Mouse (Mus musculus): ENCODE data around the gene Kcnab1. TPM values are rescaled to one million over a fixed set of nuclear protein-coding genes. Genes with fewer than 3 reads are reported as not detected.
A peak's percentile ranks its signal among the peaks of the same experiment; 100 is the strongest.

Gene Kcnab1
- polyA plus RNA-seq, 1 experiment from 2014 or later: 16.8 TPM

DNA sequence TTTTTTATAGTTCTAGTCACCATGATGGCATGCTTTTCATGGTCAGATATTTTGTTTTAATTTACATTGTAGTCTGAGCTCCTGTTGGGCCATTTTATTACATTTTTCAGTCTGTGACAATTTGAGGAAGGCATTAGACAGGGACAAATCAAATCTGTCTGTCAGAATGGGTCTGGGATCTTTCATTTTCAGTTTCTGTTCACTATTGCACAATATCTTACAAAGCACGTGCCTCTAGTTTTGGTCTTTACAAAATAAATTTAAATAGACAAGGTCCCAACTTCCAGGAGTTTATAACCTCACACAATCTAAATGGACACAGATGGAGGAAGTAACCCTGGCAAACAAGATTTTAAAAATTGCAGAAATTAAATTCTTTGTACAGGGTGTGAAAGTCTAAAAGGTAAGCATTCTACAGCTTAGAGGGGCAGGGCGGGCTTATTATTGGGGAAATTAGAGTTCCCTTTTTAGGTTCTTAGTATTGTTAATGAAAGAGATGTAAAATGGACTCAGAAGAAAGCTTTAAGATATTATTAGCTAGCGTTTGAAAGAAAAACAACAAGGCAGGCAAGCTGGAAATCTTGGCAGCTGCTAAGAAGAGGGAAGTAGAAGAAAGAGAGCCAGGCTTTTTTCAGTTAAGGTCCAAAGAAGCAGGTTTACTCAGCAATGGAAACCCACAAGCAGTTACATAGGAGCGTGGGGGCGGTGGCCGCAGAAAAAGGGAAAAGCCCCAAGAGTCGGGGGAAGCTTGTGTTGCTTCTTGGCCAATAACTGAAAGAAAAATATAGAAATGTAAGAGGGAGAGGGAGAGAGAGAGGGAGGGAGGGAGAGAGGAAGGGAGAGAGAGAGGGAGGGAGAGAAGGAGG, 78.9 kb downstream of the Kcnab1 start:
- no peak overlapping the region for H3K9ac ChIP-seq (replicated peaks; ENCODE audit: low read depth, low read length)
- no peaks in the 10 kb centered on the region for H3K9me3 ChIP-seq (ENCODE audit: control insufficient read depth, low read length)
- no peak overlapping the region for H3K4me2 ChIP-seq (ENCODE audit: low read depth, low read length)
- WGBS: 85% methylated on average over 7 of the region's 7 CpGs
- no peaks in the 10 kb centered on the region for H3K36me3 ChIP-seq (ENCODE audit: control insufficient read depth, insufficient read depth, low read length)
- H3K27ac ChIP-seq (ENCODE audit: low read depth, low read length): no peak overlapping the region
- H3K4me1 ChIP-seq (ENCODE audit: control insufficient read depth, insufficient read depth, low read length): no peaks in the 10 kb centered on the region
- no peaks in the 10 kb centered on the region for H3K27me3 ChIP-seq (ENCODE audit: control insufficient read depth, insufficient read depth, low read length)
- H3K4me3 ChIP-seq (ENCODE audit: low read depth, low read length): no peak overlapping the region
- ATAC-seq (ENCODE audit: low read depth): no peak

DNA sequence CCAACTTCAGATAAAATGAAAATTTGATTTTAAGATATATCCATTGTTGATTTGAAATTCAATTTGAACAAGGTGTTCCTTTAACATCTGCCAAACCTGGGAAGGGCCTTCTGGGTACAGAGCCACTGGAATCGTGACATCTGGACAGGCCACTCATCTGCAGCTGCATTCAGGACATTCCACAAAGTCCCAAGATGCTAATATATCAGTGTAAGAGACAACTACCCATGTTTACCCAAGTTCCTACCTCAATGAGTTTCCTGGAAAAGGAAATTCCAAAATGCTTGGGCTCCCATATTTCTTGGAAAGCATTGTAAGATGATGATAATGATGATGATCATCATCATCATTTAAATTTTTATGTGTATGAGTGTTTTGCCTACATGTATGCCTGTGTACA, 91.4 kb downstream of the Kcnab1 start:
- no peak overlapping the region for H3K4me3 ChIP-seq (ENCODE audit: low read depth, low read length)
- no peak overlapping the region for H3K4me2 ChIP-seq (ENCODE audit: low read depth, low read length)
- WGBS: 64% methylated on average over 1 of the region's 1 CpGs
- 0 out of 2 replicates have a peak, but pooled peaks cover 3% of the 10 kb centered on the region for H3K4me1 ChIP-seq (ENCODE audit: control insufficient read depth, insufficient read depth, low read length)
- no peaks in the 10 kb centered on the region for H3K36me3 ChIP-seq (ENCODE audit: control insufficient read depth, insufficient read depth, low read length)
- no peak for ATAC-seq (ENCODE audit: low read depth)
- no peak overlapping the region for H3K9ac ChIP-seq (replicated peaks; ENCODE audit: low read depth, low read length)
- no peak overlapping the region for H3K27ac ChIP-seq (ENCODE audit: low read depth, low read length)
- H3K9me3 ChIP-seq (ENCODE audit: control insufficient read depth, low read length): no peaks in the 10 kb centered on the region
- no peaks in the 10 kb centered on the region for H3K27me3 ChIP-seq (ENCODE audit: control insufficient read depth, insufficient read depth, low read length)

DNA sequence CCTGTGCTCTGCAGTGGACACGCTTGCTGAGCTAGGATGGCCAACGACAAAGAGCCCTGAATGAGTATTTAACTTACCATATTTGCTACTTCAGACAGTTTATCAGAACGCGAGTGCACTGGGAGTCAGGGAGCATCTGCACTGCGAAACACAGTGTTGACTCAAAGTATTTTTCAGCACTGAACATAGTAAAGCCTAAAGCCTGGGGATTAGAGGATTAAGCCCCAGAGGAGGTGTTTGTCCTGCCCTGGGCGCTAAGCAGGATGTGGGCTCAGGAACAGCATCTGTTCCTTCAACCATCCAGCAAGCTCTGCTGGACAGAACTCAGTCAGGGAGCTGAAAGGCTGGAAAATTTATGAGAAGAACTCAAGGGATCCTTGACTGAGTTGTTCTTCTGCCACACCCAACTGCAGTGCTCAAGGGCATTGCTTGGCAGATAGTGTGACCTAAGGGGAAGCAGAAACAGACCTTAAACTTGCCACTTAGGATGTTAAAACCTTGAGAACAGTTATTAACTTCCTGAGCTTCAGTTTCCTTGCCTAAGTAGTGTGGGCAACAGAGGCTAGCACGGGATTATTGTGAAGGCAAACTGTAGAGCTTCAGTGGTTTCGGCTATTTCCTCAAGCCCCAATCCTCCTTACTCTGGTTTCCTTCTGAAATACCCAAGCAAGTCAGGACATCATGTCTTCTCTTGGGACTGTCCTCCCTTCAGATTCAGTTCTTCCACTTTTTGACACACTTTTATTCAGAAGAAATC, 94.4 kb downstream of the Kcnab1 start:
- Histone ChIP-seq H3K27ac (ENCODE audit: low read depth, low read length) (no peak overlapping the region), H3K27me3 (ENCODE audit: control insufficient read depth, insufficient read depth, low read length) (no peaks in the 10 kb centered on the region), H3K4me1 (ENCODE audit: control insufficient read depth, insufficient read depth, low read length) (0 out of 2 replicates have a peak, but pooled peaks cover 3% of the 10 kb centered on the region), H3K4me2 (ENCODE audit: low read depth, low read length) (no peak overlapping the region), H3K9me3 (ENCODE audit: control insufficient read depth, low read length) (no peaks in the 10 kb centered on the region), H3K9ac (replicated peaks; ENCODE audit: low read depth, low read length) (no peak overlapping the region), H3K4me3 (ENCODE audit: low read depth, low read length) (no peak overlapping the region), H3K36me3 (ENCODE audit: control insufficient read depth, insufficient read depth, low read length) (no peaks in the 10 kb centered on the region)
- no peak for ATAC-seq (ENCODE audit: low read depth)
- 79% methylated on average over 8 of the region's 8 CpGs for WGBS

DNA sequence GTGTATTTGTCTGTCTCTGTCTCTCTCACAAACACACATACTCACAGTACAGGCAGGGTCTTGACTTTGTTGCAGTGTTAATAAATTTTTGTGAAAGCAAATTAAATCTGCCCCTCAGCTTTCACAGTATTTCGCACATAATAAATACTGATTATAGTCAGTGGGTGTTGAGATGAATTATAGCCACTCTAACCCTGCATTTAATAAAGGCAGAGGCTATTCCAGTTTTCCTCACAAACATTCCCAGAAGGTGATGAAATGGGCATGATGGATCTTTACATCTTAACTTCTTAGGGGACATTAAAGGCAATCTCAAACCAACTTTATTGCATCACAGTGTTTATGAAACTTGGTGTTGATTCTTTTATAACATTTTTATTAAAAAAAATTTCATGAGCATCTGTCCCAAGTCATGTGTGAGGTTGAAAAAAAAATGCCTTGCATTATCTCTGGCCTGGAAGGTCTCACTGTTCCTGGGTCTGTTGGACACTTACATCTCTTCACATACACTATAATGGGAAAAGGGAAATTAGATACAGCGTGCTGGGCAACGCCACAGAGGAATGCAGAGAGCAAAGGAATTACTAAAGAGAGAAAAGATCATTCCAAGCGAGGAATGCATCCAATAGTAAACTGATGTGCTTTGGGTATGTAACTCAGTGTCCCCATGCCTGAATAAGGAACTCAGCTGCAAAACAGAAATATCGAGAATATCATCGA, 95.3 kb downstream of the Kcnab1 start:
- 55% methylated on average over 6 of the region's 6 CpGs for WGBS
- no peak overlapping the region for H3K4me3 ChIP-seq (ENCODE audit: low read depth, low read length)
- ATAC-seq (ENCODE audit: low read depth): peak; percentile 65; the same call in 1 of the 2 replicates

DNA sequence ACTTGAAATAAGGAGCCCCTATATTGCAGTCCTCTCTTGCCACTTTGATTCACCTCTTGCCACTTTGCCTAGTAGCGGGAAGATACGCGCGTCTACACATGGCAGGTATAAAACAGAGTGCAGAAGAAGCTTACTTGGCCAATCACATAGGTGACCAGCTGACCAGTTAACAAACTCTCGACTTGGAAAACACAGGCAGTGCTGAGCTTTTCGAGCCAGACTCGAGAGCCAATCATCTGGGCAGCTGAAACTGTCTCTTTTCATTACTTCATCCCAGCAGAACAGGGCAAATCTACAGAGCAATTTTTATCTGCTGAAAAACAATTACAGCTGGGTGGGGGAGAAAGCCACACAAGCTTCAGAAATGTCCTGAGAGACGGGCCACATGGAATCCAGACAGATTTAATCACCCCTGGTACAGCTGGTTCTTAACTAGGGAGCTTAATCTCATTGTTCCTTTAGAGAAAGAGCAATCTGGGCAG, 96.4 kb downstream of the Kcnab1 start:
- Histone ChIP-seq H3K4me2 (ENCODE audit: low read depth, low read length) (no peak overlapping the region), H3K4me1 (ENCODE audit: control insufficient read depth, insufficient read depth, low read length) (0 out of 2 replicates have a peak, but pooled peaks cover 3% of the 10 kb centered on the region), H3K9me3 (ENCODE audit: control insufficient read depth, low read length) (no peaks in the 10 kb centered on the region), H3K36me3 (ENCODE audit: control insufficient read depth, insufficient read depth, low read length) (no peaks in the 10 kb centered on the region), H3K27me3 (ENCODE audit: control insufficient read depth, insufficient read depth, low read length) (no peaks in the 10 kb centered on the region), H3K27ac (ENCODE audit: low read depth, low read length) (no peak overlapping the region), H3K4me3 (ENCODE audit: low read depth, low read length) (no peak overlapping the region), H3K9ac (replicated peaks; ENCODE audit: low read depth, low read length) (no peak overlapping the region)
- 76% methylated on average over 8 of the region's 8 CpGs for WGBS
- no peak for ATAC-seq (ENCODE audit: low read depth)

More for the DNA sequence above, 95.3 kb downstream of the Kcnab1 start:
- H3K9ac ChIP-seq (replicated peaks; ENCODE audit: low read depth, low read length): no peak overlapping the region
- H3K27ac ChIP-seq (ENCODE audit: low read depth, low read length): no peak overlapping the region
- H3K4me1 ChIP-seq (ENCODE audit: control insufficient read depth, insufficient read depth, low read length): 0 out of 2 replicates have a peak, but pooled peaks cover 3% of the 10 kb centered on the region
- no peaks in the 10 kb centered on the region for H3K27me3 ChIP-seq (ENCODE audit: control insufficient read depth, insufficient read depth, low read length)
- no peaks in the 10 kb centered on the region for H3K9me3 ChIP-seq (ENCODE audit: control insufficient read depth, low read length)
- H3K4me2 ChIP-seq (ENCODE audit: low read depth, low read length): no peak overlapping the region
- H3K36me3 ChIP-seq (ENCODE audit: control insufficient read depth, insufficient read depth, low read length): no peaks in the 10 kb centered on the region

DNA sequence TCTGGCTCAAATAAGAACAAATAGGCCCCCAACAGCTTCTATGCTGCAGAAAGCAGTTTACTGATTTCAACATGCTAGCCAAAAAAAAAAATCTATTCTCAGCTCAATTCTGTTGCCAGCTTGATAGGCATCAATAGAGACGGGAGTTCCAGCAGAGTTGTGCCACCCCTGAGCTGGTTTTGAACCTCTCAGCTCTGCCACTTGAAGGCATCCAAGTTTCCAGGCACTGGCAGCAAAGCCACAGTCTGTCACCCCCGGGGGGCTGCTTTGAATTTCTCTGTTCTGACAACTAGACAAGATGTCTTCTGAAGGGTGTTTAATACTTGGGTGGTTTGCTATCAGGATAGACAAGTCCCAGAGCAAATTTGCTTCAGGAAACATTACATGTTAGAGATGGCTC, 104.5 kb downstream of the Kcnab1 start:
- Histone ChIP-seq H3K36me3 (ENCODE audit: control insufficient read depth, insufficient read depth, low read length) (no peaks in the 10 kb centered on the region), H3K4me1 (ENCODE audit: control insufficient read depth, insufficient read depth, low read length) (no peaks in the 10 kb centered on the region), H3K9me3 (ENCODE audit: control insufficient read depth, low read length) (no peaks in the 10 kb centered on the region), H3K4me3 (ENCODE audit: low read depth, low read length) (no peak overlapping the region), H3K27me3 (ENCODE audit: control insufficient read depth, insufficient read depth, low read length) (no peaks in the 10 kb centered on the region), H3K27ac (ENCODE audit: low read depth, low read length) (no peak overlapping the region), H3K4me2 (ENCODE audit: low read depth, low read length) (no peak overlapping the region), H3K9ac (replicated peaks; ENCODE audit: low read depth, low read length) (no peak overlapping the region)
- ATAC-seq (ENCODE audit: low read depth): no peak
- 81% methylated on average over 2 of the region's 2 CpGs for WGBS

DNA sequence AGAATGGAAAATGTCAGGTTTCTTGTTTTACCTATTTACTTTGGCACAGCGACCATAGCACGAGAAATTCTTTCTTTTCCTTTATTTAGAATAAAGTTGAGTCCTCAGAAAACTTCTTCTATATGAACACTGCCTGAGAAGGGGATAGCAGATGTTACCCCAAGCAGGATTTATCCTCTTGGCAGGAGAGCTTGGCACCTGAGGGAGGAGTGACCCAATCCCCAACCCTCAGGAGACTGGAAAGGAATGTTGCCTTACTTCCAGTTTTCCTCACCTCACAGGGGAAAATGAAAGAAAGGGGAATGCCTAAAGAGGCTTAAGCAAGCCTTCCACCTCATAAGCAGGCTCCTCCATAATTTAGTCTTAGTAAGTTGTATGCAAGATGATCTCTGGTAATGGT, 105.5 kb downstream of the Kcnab1 start:
- no peak overlapping the region for H3K27ac ChIP-seq (ENCODE audit: low read depth, low read length)
- H3K4me1 ChIP-seq (ENCODE audit: control insufficient read depth, insufficient read depth, low read length): no peaks in the 10 kb centered on the region
- no peaks in the 10 kb centered on the region for H3K27me3 ChIP-seq (ENCODE audit: control insufficient read depth, insufficient read depth, low read length)
- 85% methylated on average over 2 of the region's 2 CpGs for WGBS
- H3K36me3 ChIP-seq (ENCODE audit: control insufficient read depth, insufficient read depth, low read length): no peaks in the 10 kb centered on the region
- ATAC-seq (ENCODE audit: low read depth): no peak
- no peaks in the 10 kb centered on the region for H3K9me3 ChIP-seq (ENCODE audit: control insufficient read depth, low read length)
- H3K4me3 ChIP-seq (ENCODE audit: low read depth, low read length): no peak overlapping the region
- H3K9ac ChIP-seq (replicated peaks; ENCODE audit: low read depth, low read length): no peak overlapping the region
- H3K4me2 ChIP-seq (ENCODE audit: low read depth, low read length): no peak overlapping the region

DNA sequence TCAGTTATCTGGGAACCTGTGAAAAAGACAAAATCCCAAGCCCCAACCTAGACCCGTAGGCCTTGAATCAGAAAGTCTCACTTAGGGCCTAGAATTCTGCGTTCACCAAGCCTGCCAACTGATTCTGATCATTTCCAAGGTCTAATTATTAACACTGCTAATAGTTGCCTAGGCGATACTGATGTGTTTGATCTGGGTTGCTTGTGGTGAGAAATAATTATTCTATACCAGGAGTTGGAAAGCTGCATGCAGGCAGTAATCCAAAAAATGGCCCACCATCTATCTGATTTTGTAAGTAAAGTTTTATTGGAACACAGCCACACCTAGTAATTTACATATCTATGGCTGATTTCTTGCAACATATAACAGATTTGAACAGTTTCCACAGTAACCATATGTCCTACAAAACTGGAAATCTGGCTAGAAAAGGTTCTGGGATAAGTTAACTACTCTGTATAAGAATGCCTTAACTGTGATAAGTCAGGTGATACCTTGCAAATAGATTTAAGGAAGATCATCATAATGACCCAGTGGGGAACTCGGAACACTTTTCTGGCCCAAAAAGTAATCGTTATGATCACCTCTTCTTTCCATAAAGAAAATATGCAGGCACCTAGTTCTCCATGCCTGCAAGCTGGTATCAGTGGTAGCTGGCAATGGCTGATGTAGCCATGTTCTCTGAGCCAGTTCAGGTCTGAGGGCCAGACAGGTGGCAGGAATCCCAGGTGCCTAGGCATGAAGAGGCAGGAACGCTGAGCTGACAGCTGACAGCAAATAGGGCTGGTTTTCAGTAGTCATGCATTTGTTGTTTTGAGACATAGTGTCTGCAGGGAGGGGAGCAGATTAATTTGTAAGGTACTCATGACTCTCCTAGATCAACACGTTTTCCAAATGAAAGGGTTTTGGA, 108.7 kb downstream of the Kcnab1 start:
- H3K4me1 ChIP-seq (ENCODE audit: control insufficient read depth, insufficient read depth, low read length): no peaks in the 10 kb centered on the region
- no peak overlapping the region for H3K4me3 ChIP-seq (ENCODE audit: low read depth, low read length)
- ATAC-seq (ENCODE audit: low read depth): no peak
- 91% methylated on average over 7 of the region's 7 CpGs for WGBS
- H3K4me2 ChIP-seq (ENCODE audit: low read depth, low read length): no peak overlapping the region
- no peaks in the 10 kb centered on the region for H3K27me3 ChIP-seq (ENCODE audit: control insufficient read depth, insufficient read depth, low read length)
- H3K36me3 ChIP-seq (ENCODE audit: control insufficient read depth, insufficient read depth, low read length): no peaks in the 10 kb centered on the region
- H3K9me3 ChIP-seq (ENCODE audit: control insufficient read depth, low read length): no peaks in the 10 kb centered on the region
- H3K9ac ChIP-seq (replicated peaks; ENCODE audit: low read depth, low read length): no peak overlapping the region
- H3K27ac ChIP-seq (ENCODE audit: low read depth, low read length): no peak overlapping the region

Data from neural tube, embryonic 14.5 days (tissue).